Mouse (Mus musculus): Measurements from ENCODE around the gene Cfap97d1. TPM values are rescaled to one million over a fixed set of nuclear protein-coding genes. Genes with fewer than 3 reads are reported as not detected.

Gene Cfap97d1
- polyA plus RNA-seq, 1 experiment from 2014 or later: not detected

DNA sequence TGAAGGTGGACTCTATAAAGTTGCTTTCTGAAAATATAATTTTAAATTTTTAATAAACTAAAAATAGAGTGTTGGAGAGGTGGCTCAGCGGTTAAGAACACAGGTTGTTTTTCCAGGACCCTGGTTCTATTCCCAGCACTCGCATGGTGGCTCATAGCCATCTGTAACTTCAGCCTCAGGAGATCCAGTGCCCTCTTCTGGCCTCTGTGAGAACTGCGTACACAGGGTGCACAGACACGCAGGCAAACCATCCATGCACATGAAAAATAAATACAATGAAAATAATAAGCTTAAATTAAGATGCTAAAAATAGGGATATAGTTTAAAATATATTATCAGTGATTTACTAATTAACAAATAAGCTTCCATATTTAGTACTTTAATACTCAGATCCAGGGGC, 56.6 kb downstream of the Cfap97d1 start:
- ATAC-seq (ENCODE audit: low read depth): no peak
- no peak overlapping the region for H3K9ac ChIP-seq (ENCODE audit: low read depth, low read length)
- no peaks in the 10 kb centered on the region for H3K36me3 ChIP-seq (ENCODE audit: control insufficient read depth, insufficient read depth)
- H3K4me2 ChIP-seq (ENCODE audit: low read depth, low read length): no peak overlapping the region
- no peaks in the 10 kb centered on the region; the same call in 1 of the 2 replicates for H3K4me1 ChIP-seq (ENCODE audit: control insufficient read depth, low read depth, low read length)
- H3K27ac ChIP-seq (ENCODE audit: low read length): no peak overlapping the region
- H3K27me3 ChIP-seq (ENCODE audit: control insufficient read depth, insufficient read depth, low read depth, low read length): no peaks in the 10 kb centered on the region
- 58% methylated on average over 4 of the region's 4 CpGs for WGBS (ENCODE audit: insufficient replicate concordance)
- no peak overlapping the region for H3K4me3 ChIP-seq (ENCODE audit: low read depth, low read length)
- no peaks in the 10 kb centered on the region for H3K9me3 ChIP-seq (replicated peaks; ENCODE audit: control insufficient read depth, low read length)

DNA sequence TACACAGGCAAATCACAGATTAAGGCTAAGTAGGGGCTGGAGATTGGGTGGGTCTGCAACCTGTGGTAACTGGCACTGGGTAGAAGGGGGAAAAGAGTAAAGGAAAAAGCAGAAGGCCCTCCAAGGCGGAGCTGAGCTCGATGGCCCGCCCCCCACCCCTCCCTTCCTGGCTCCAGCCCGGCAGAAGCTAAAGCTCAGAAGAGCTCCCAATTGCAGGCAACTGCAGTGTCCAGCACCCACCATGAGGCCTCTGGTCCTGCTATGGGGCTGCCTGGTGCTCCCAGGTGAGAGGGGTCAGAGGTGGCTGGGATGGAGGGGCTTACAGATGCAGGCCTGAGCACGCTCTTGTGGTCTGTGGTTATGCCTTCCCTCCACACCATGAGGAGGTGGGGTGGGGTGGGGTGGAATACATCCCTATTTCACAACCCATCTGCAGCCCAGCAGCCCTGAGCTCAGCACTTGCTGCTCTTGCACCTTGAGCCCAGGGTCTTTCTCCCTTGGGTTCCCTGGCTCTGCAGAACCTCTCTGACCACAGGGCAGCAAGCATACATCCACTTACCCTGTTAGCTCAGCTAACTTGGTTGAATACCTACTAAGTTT, 57.4 kb downstream of the Cfap97d1 start, which contains the start of gene Cd300lg:
Gene Cd300lg, plus strand, starts transcription at position 160 of the 600 bp plus-strand sequence.
- 12% methylated on average over 5 of the region's 5 CpGs for WGBS (ENCODE audit: insufficient replicate concordance)
- Histone ChIP-seq H3K4me2 (ENCODE audit: low read depth, low read length) (no peak within 1 kb of the TSS), H3K27me3 (ENCODE audit: control insufficient read depth, insufficient read depth, low read depth, low read length) (no peaks in the 10 kb centered on the region)

More for the DNA sequence above, 57.4 kb downstream of the Cfap97d1 start, which contains the start of gene Cd300lg:
- no peak within 1 kb of the TSS for H3K9ac ChIP-seq (ENCODE audit: low read depth, low read length)
- H3K4me1 ChIP-seq (ENCODE audit: control insufficient read depth, low read depth, low read length): no peaks in the 10 kb centered on the region; the same call in 1 of the 2 replicates
- H3K4me3 ChIP-seq (ENCODE audit: low read depth, low read length): no peak within 1 kb of the TSS
- ATAC-seq (ENCODE audit: low read depth): no peak
- H3K36me3 ChIP-seq (ENCODE audit: control insufficient read depth, insufficient read depth): no peaks in the 10 kb centered on the region
- no peak within 1 kb of the TSS for H3K27ac ChIP-seq (ENCODE audit: low read length)
- H3K9me3 ChIP-seq (replicated peaks; ENCODE audit: control insufficient read depth, low read length): no peaks in the 10 kb centered on the region

Other genes starting within 250 kb of the Cfap97d1 start
- gene Etv4, start 198.9 kb upstream of the Cfap97d1 start, polyA plus RNA-seq (2015; fragmentation: Nextera tagmentation; extraction: Ambion mirVana): 0.15 TPM in 2 replicates
- gene Meox1, start 89.9 kb upstream of the Cfap97d1 start, polyA plus RNA-seq (2015; fragmentation: Nextera tagmentation; extraction: Ambion mirVana): 0.47 and 0.49 TPM in 2 replicates
- not detected in 2 replicates for gene Sost, start 17.3 kb upstream of the Cfap97d1 start, polyA plus RNA-seq (2015; fragmentation: Nextera tagmentation; extraction: Ambion mirVana)
- 8.1 and 8.9 TPM in 2 replicates for gene Dusp3, start 2.7 kb downstream of the Cfap97d1 start, polyA plus RNA-seq (2015; fragmentation: Nextera tagmentation; extraction: Ambion mirVana)
- 0.28 and 0.76 TPM in 2 replicates for gene Mpp3, start 44.2 kb downstream of the Cfap97d1 start, polyA plus RNA-seq (2015; fragmentation: Nextera tagmentation; extraction: Ambion mirVana)
- 0.68 and 0.87 TPM in 2 replicates for gene Cd300lg, start 57.2 kb downstream of the Cfap97d1 start, polyA plus RNA-seq (2015; fragmentation: Nextera tagmentation; extraction: Ambion mirVana)
- gene Mpp2, start 104.2 kb downstream of the Cfap97d1 start, polyA plus RNA-seq (2015; fragmentation: Nextera tagmentation; extraction: Ambion mirVana): 9.2 and 11.1 TPM in 2 replicates
- gene Ppy, start 117.0 kb downstream of the Cfap97d1 start, polyA plus RNA-seq (2015; fragmentation: Nextera tagmentation; extraction: Ambion mirVana): 0.32 TPM in 1 of 2 replicates, not detected in the other
- 1.1 TPM in 1 of 2 replicates, not detected in the other for gene Pyy, start 123.6 kb downstream of the Cfap97d1 start, polyA plus RNA-seq (2015; fragmentation: Nextera tagmentation; extraction: Ambion mirVana)
- 19.0 and 19.2 TPM in 2 replicates for gene Nags, start 161.2 kb downstream of the Cfap97d1 start, polyA plus RNA-seq (2015; fragmentation: Nextera tagmentation; extraction: Ambion mirVana)
- gene Tmem101, start 172.1 kb downstream of the Cfap97d1 start, polyA plus RNA-seq (2015; fragmentation: Nextera tagmentation; extraction: Ambion mirVana): 9.0 and 9.9 TPM in 2 replicates
- 51.2 and 52.5 TPM in 2 replicates for gene Lsm12, start 201.0 kb downstream of the Cfap97d1 start, polyA plus RNA-seq (2015; fragmentation: Nextera tagmentation; extraction: Ambion mirVana)
- gene G6pc3, start 205.3 kb downstream of the Cfap97d1 start, polyA plus RNA-seq (2015; fragmentation: Nextera tagmentation; extraction: Ambion mirVana): 7.7 and 8.2 TPM in 2 replicates
- 16.9 and 20.4 TPM in 2 replicates for gene Hdac5, start 245.9 kb downstream of the Cfap97d1 start, polyA plus RNA-seq (2015; fragmentation: Nextera tagmentation; extraction: Ambion mirVana)